ENCODE assay signal across 16 mouse cellular contexts in the genomic region with DNA sequence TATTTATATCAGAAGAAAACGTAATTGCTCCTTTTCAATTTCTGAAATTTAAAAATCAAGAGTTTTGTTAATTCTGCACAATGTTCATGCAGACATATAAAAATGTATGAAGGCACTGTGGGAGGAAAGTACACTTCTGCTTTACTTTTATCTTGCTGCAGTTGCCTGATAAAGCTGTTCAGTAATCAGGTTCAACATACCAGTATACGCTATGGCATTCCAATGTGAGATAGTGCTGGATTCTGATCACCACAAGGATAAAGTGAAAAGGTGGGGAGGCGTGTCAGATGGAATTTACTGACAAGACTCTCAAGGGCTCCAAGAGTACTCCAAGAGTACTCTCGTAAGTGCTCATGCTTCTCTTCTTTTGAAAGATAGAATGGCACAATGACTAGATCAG.
"Had no signal": no experiment of that assay in that cellular context is flagged by ENCODE, and none has a peak within 500 bp of the region (broad histone marks: within the 10 kb centered on the region; RNA-seq: fewer than 3 reads in every experiment).

No protein-coding gene starts in this region.

- H3K9me3 ChIP-seq: neural tube, embryonic 13.5 days; neural tube, embryonic 15.5 days; stomach, embryonic 15.5 days had no signal

- H3K4me3 ChIP-seq: neural tube, embryonic 13.5 days; neural tube, embryonic 15.5 days; stomach, embryonic 15.5 days had no signal

- H3K4me2 ChIP-seq: neural tube, embryonic 13.5 days; neural tube, embryonic 15.5 days; stomach, embryonic 15.5 days had no signal

- H3K4me1 ChIP-seq: neural tube, embryonic 13.5 days; neural tube, embryonic 15.5 days; stomach, embryonic 15.5 days had no signal

- H3K27ac ChIP-seq: neural tube, embryonic 13.5 days; neural tube, embryonic 15.5 days; stomach, embryonic 15.5 days; stomach, postnatal 0 days had no signal

- H3K36me3 ChIP-seq: neural tube, embryonic 13.5 days; neural tube, embryonic 15.5 days; stomach, embryonic 15.5 days had no signal

- H3K27me3 ChIP-seq: neural tube, embryonic 13.5 days; neural tube, embryonic 15.5 days; stomach, embryonic 15.5 days had no signal

- H3K9ac ChIP-seq: neural tube, embryonic 13.5 days; neural tube, embryonic 15.5 days; stomach, embryonic 15.5 days had no signal

- DNase-seq: retina, postnatal 1 day; right cerebral cortex, adult 18-20 months; right cerebral cortex, postnatal 14 days; right cerebral cortex, postnatal 25 days; right cerebral cortex, postnatal 4 days; spleen, adult 18-20 months; thymus, adult 18-20 months; thymus, adult 2 months; thymus, postnatal 14 days; thymus, postnatal 25 days; thymus, postnatal 36 days; thymus, postnatal 4 days had no signal
